Mouse (Mus musculus) ES-Bruce4 (cell line): Measurements from ENCODE around the gene Cdc27. TPM values are rescaled to one million over a fixed set of nuclear protein-coding genes. Genes with fewer than 3 reads are reported as not detected.

ENCODE experiments used
- H3K27ac ChIP-seq: 2 replicates; pipeline ENCODE4 v1.5.1; 2012; ENCODE audit warnings: low read length, inconsistent platforms; ENCODE audit not compliant: insufficient read depth
- H3K27me3 ChIP-seq: 2 replicates; pipeline ENCODE4 v1.6.1; 2012; ENCODE audit warnings: mild to moderate bottlenecking, low read length, inconsistent platforms; ENCODE audit not compliant: control insufficient read depth, poor library complexity, insufficient read depth, severe bottlenecking
- H3K36me3 ChIP-seq: 2 replicates; pipeline ENCODE4 v1.6.1; 2012; ENCODE audit warnings: inconsistent platforms, mild to moderate bottlenecking, low read length, moderate library complexity; ENCODE audit not compliant: control insufficient read depth, poor library complexity, insufficient read depth, severe bottlenecking
- H3K4me1 ChIP-seq: one replicate; pipeline ENCODE4 v1.8.1; 2011; ENCODE audit warnings: low read length; ENCODE audit not compliant: control insufficient read depth, insufficient read depth
- H3K4me3 ChIP-seq: 2 replicates; pipeline ENCODE4 v1.5.1; 2011; ENCODE audit warnings: low read depth, mild to moderate bottlenecking, low read length
- H3K9ac ChIP-seq: 2 replicates; pipeline ENCODE4 v1.6.1; 2012; ENCODE audit warnings: low read depth, mild to moderate bottlenecking, inconsistent platforms; ENCODE audit not compliant: poor library complexity, severe bottlenecking
- H3K9me3 ChIP-seq: replicated peaks from 2 replicates; pipeline ENCODE4 v1.6.1; 2012; ENCODE audit warnings: mild to moderate bottlenecking, low read length, inconsistent platforms; ENCODE audit not compliant: control insufficient read depth, poor library complexity, insufficient read depth, severe bottlenecking
- CTCF ChIP-seq: IDR thresholded peaks from one replicate; pipeline ENCODE4 v1.8.1; 2011; ENCODE audit warnings: low read depth, low read length
- EP300 ChIP-seq: IDR thresholded peaks from 2 replicates; pipeline ENCODE4 v1.6.1; 2011; ENCODE audit warnings: low read depth, low read length; ENCODE audit not compliant: insufficient read depth
- POLR2A ChIP-seq: IDR thresholded peaks from one replicate; pipeline ENCODE4 v1.8.1; 2011; ENCODE audit warnings: low read length; ENCODE audit not compliant: insufficient read depth
- polyA plus RNA-seq: library from polyadenylated mRNA; stranded (reverse); fragments of >200 nt; gene quantifications from 2 replicates; pipeline ENCODE4 v1.2.4, GENCODE M21; 2011; ENCODE audit warnings: low read depth; ENCODE audit not compliant: missing spikeins, insufficient read depth, insufficient read length

Cdc27 gene
- polyA plus RNA-seq, 1 experiment = 95.2 TPM

DNA sequence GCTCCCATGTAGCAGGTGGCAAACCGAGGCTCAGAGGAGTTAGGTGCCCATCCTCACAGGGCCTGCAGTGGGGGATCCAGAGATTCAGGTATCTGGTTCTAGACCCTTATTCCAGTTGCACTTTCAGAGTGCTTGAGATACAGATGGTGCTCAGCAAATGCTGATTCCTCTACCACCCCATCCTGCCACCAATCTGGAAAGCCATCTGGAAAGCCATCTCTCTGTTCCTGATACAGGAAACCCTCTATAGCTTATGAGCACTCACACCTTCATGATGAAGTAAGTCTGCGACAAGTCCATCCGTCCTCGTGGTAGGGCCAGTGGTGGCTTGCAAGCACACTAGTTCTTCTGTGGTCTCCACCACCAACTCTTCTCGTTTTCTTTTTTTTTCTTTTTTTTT is 30.2 kb upstream of the Cdc27 start:
- H3K27me3 ChIP-seq = no peaks in the 10 kb centered on the region
- no peak overlapping the region for H3K27ac ChIP-seq
- H3K9ac ChIP-seq = no peak overlapping the region
- peaks cover 2% of the 10 kb centered on the region for H3K4me1 ChIP-seq
- no peaks in the 10 kb centered on the region for H3K9me3 ChIP-seq
- TF ChIP-seq EP300 = no peak
- no peaks in the 10 kb centered on the region for H3K36me3 ChIP-seq
- H3K4me3 ChIP-seq = no peak overlapping the region

DNA sequence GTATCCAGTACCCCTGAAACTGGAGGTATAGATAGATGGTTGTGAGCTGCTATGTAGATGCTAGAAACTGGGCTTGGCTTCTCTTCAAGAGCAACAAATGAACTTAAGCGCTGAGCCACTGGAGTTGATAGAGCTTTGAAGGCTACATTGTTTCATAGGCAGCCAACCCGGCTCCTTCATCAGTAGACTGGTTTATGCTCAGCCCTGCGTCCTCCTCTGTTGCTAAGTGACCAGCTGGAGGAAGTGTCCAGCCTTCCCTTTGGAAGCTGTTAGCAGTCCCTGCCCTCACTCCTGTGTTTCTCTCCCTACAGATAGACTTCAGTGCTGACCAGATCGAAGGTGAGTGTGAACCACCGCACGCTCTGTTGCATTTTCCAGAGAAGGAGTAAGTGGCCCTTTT is 29.7 kb upstream of the Cdc27 start:
- H3K27me3 ChIP-seq = no peaks in the 10 kb centered on the region
- H3K4me3 ChIP-seq = no peak overlapping the region
- H3K9ac ChIP-seq = no peak overlapping the region
- TF ChIP-seq POLR2A (no peak), EP300 (no peak), CTCF (no peak)
- H3K36me3 ChIP-seq = no peaks in the 10 kb centered on the region
- no peaks in the 10 kb centered on the region for H3K9me3 ChIP-seq
- H3K4me1 ChIP-seq = peaks cover 2% of the 10 kb centered on the region
- H3K27ac ChIP-seq = no peak overlapping the region

DNA sequence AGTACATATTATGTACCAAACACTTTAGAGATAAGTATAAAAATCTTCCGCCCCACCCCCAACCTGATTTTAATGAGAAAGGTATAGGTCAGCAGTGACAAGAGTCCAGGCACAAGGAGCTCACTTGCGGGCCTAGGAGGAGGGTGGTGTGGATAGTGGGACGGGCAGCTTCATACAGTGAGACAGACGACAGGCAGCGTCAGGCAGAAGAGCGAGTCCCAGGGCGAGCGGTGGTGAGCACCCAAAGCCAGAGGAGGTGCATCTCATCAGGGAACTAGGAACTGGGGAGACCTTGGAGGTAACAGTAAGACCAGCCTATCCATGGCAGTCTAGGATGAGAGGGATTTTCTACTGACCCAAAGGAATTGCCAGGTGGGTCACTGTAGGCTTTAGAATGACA is 29.2 kb upstream of the Cdc27 start:
- H3K4me1 ChIP-seq = peaks cover 2% of the 10 kb centered on the region
- H3K9me3 ChIP-seq = no peaks in the 10 kb centered on the region
- no peak overlapping the region for H3K4me3 ChIP-seq
- no peak overlapping the region for H3K27ac ChIP-seq
- TF ChIP-seq POLR2A (no peak), EP300 (no peak), CTCF (no peak)
- no peaks in the 10 kb centered on the region for H3K27me3 ChIP-seq
- H3K36me3 ChIP-seq = no peaks in the 10 kb centered on the region
- H3K9ac ChIP-seq = no peak overlapping the region

DNA sequence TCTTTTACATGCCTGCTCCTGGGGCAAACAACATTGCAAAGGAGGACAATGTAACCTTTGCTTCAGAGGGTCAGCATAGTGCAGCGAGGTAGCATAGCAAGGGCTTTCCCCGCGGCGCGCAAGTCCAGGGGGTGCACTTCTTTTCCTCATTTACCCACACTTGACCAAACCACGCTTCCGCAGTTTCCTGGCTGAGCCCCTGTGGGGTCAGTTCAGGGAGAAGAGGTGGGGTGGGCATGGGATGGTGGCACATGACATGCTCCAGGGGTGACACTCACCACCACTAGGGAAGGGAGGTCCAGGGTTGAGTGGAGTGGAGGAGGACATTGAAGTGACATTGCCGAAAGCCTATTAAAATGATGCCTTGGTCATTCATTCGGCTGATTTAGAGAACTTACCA is 28.7 kb upstream of the Cdc27 start:
- Histone ChIP-seq H3K36me3 (no peaks in the 10 kb centered on the region), H3K27ac (no peak overlapping the region), H3K9ac (no peak overlapping the region), H3K27me3 (no peaks in the 10 kb centered on the region), H3K4me1 (peaks cover 2% of the 10 kb centered on the region), H3K9me3 (no peaks in the 10 kb centered on the region), H3K4me3 (no peak overlapping the region)
- no peak for TF ChIP-seq EP300
- no peak for TF ChIP-seq POLR2A
- no peak for TF ChIP-seq CTCF

DNA sequence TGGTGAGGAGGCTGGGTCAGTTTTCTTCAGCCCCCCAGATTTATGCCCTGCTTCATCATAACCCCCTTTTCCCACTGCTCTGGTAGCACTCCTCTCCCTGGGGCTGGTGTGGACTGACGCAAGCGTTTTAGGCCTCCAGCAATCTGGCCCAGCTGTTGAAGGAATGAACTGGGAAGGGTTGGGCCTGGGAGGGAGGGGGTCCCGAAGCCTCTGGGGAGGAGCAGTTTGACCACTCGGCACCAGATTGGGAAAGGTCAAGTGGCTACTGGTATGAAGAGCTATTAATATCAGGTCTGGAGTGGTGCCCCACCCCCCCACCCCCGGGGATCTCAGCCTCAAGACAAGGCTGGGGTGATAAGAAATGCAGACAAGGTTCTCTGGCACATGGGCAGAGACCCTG is 27.7 kb upstream of the Cdc27 start:
- no peak overlapping the region for H3K9ac ChIP-seq
- no peak overlapping the region for H3K27ac ChIP-seq
- peaks cover 2% of the 10 kb centered on the region for H3K4me1 ChIP-seq
- no peak overlapping the region for H3K4me3 ChIP-seq
- no peaks in the 10 kb centered on the region for H3K27me3 ChIP-seq
- H3K9me3 ChIP-seq = no peaks in the 10 kb centered on the region
- TF ChIP-seq EP300 = no peak
- H3K36me3 ChIP-seq = no peaks in the 10 kb centered on the region

DNA sequence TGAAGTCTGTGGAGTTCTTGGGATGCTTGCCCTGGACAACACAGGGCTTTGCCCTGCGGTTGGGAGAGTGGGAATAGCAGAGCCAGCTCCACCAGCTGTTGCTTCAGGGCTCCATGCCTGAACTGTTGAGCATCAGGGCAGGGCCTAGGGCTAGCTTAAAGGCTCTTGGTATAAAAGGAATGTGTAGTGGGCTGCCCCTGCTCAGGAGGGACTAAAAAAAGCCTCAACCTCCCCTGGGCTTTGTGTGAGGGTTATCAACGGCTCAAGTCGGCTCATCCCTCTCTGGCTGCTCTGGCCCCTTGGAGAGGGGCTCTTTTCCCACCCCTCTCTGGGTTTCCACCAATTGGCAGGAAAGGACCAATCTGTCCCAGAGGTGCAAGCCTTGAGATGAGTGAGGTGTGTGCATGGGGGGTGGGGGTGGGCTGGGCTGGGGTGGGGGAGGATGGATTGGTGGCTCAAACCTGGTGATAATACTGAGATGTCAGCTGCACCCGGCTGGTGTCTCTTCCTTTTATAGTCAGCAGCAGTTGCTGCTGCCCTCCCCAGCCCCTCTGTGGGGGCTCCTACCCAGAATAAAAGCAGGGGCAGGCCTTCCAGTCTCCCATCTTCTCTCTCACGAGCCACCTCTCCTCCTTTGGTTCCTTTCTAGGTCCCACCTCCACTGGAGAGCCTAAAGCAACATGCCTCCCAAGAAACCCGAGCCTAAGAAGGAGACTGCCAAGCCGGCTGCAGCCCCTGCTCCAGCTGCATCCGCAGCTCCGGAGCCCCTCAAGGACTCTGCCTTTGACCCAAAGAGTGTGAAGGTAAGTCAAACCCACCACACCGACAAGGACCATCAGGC is 26.6 kb upstream of the Cdc27 start:
- no peak overlapping the region for H3K4me3 ChIP-seq
- H3K27ac ChIP-seq = no peak overlapping the region
- TF ChIP-seq CTCF = no peak
- TF ChIP-seq POLR2A = no peak
- no peak for TF ChIP-seq EP300

More for the DNA sequence above, 26.6 kb upstream of the Cdc27 start:
- no peaks in the 10 kb centered on the region for H3K36me3 ChIP-seq
- H3K9ac ChIP-seq = no peak overlapping the region
- H3K4me1 ChIP-seq = no peaks in the 10 kb centered on the region
- H3K27me3 ChIP-seq = no peaks in the 10 kb centered on the region
- H3K9me3 ChIP-seq = no peaks in the 10 kb centered on the region
